Mouse (Mus musculus) hindbrain, embryonic 10.5 days (tissue): ENCODE measurements around the gene Pik3c2b. TPM values are rescaled to one million over a fixed set of nuclear protein-coding genes. Genes with fewer than 3 reads are reported as not detected.

Source experiments
- DNase-seq: peaks from one replicate; pipeline ENCODE4 v3.0.0-alpha.2; 2017; ENCODE audit warnings: low spot score
- H3K27ac ChIP-seq: fragments of 300-500 bp; sonication (generic); 2 replicates; pipeline ENCODE4 v1.5.1; 2016; ENCODE audit warnings: mild to moderate bottlenecking, moderate library complexity
- H3K27me3 ChIP-seq: fragments of 300-500 bp; sonication (generic); 2 replicates; pipeline ENCODE4 v1.6.1; 2016; ENCODE audit warnings: mild to moderate bottlenecking; ENCODE audit not compliant: poor library complexity, insufficient read depth, severe bottlenecking
- H3K36me3 ChIP-seq: fragments of 300-500 bp; sonication (generic); 2 replicates; pipeline ENCODE4 v1.6.1; 2016; ENCODE audit warnings: mild to moderate bottlenecking, moderate library complexity
- H3K4me1 ChIP-seq: fragments of 300-500 bp; sonication (generic); replicated peaks from 2 replicates; pipeline ENCODE4 v1.6.1; 2016; ENCODE audit warnings: mild to moderate bottlenecking
- H3K4me3 ChIP-seq: fragments of 300-500 bp; sonication (generic); 2 replicates; pipeline ENCODE4 v1.5.1; 2016; ENCODE audit warnings: mild to moderate bottlenecking, moderate library complexity
- H3K9me3 ChIP-seq: fragments of 300-500 bp; sonication (generic); 2 replicates; pipeline ENCODE4 v1.6.1; 2016; ENCODE audit warnings: mild to moderate bottlenecking, moderate library complexity
- WGBS: fragments of 180-500 bp; shearing (Covaris S2); methylation state at CpG from one replicate; pipeline ENCODE4 v1.1.7; 2016; 5-methylcytosine and 5-hydroxymethylcytosine counted together
- polyA plus RNA-seq: library from polyadenylated mRNA; unstranded; fragments of >200 nt; fragmentation: Nextera tagmentation; extraction: Ambion mirVana; gene quantifications from 2 replicates; pipeline ENCODE4 v1.2.1, GENCODE M21; 2016

The Pik3c2b gene
- polyA plus RNA-seq, 1 experiment from 2014 or later: 20.8 TPM

DNA sequence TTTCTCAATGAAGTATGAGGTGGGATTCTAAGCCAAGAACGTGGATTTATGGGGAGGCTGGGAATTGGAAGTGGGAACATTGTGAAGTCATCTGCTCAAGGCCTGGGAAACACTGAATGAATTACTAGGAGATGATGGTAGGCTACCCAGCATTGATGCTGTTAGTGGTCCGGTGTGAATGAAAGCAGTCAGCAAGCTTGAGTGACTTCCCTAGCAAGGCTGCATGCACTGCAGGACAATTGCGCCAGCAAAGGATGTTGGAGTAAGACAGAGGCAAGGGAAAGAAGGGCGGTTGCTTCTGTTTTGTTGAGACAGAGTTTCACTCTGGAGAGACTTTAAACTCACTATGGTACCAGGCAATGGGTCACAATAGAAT lies 80.9 kb downstream of the Pik3c2b start:
- H3K9me3 ChIP-seq: no peaks in the 10 kb centered on the region
- no peaks in the 10 kb centered on the region for H3K36me3 ChIP-seq
- peak overlapping the region; percentile 20; the same call in 1 of the 2 replicates for H3K27ac ChIP-seq
- no peaks in the 10 kb centered on the region for H3K27me3 ChIP-seq
- no peak for DNase-seq
- H3K4me3 ChIP-seq: no peak overlapping the region
- H3K4me1 ChIP-seq: peaks cover 22% of the 10 kb centered on the region
- 61% methylated on average over 4 of the region's 4 CpGs for WGBS

DNA sequence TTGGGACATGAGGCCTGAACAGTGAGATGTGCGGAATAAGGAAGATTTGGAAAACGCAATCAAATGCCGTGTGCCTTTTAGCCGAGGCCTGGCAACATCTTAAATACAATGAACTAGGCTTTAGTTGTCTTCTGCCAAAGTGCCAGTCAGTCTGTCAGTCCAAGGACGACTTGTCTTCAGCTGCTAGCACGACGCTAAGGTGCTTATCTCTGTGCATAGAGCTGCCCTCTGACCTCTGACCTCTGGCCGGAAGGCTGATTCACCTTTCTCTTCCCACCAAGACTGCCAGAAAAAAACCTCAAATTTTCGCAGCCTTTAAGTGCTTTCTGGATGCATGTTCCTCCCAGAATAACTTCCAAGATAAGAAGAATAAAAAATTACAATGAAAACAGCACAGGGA lies 81.9 kb downstream of the Pik3c2b start:
- Histone ChIP-seq H3K9me3 (no peaks in the 10 kb centered on the region), H3K27me3 (no peaks in the 10 kb centered on the region), H3K4me3 (no peak overlapping the region), H3K27ac (no peak overlapping the region), H3K36me3 (no peaks in the 10 kb centered on the region), H3K4me1 (peaks cover 23% of the 10 kb centered on the region)
- 63% methylated on average over 9 of the region's 9 CpGs for WGBS
- DNase-seq: no peak

DNA sequence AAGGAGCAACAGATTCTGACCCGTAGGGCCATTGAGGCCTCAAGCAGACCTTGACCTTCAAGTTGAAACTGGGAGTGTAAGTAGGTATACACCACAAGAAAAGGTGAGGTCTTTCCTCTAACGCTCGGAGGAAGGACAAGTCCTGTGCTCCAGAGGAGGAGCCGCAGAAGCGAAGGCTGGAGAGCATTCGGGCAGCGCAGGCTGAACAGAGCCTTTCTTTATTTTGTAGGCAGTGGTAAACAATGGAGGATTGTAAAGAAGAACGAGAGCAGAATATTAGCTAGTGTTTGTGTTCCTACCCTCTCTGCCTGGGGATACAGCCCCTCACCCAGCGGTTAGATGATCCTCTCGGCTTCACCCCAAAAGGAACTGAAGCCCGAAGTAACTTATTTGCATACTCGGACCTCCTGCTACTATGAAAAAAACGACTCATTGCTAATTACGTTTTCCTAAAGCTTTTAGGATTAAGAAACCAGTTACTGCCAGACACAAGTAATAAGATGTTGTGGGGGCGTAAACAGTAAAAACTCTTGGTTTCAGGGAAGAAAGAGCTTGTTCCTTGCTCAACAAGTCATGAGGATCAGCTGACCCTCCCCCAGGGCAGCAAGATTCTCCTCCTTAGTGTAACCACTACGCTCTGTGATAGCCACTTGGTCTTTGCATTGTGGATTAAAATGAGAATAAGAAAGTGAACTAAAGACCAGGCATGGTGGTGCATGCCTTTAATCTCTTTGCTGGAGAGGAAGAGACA lies 84.2 kb downstream of the Pik3c2b start:
- peak overlapping the region; percentile 98 for H3K27ac ChIP-seq
- peak; percentile 36 for DNase-seq
- no peaks in the 10 kb centered on the region for H3K9me3 ChIP-seq
- H3K4me3 ChIP-seq: peak overlapping the region; percentile 94
- H3K36me3 ChIP-seq: peaks cover 20% of the 10 kb centered on the region
- WGBS: 16% methylated on average over 16 of the region's 16 CpGs
- H3K27me3 ChIP-seq: no peaks in the 10 kb centered on the region
- H3K4me1 ChIP-seq: peaks cover 46% of the 10 kb centered on the region

DNA sequence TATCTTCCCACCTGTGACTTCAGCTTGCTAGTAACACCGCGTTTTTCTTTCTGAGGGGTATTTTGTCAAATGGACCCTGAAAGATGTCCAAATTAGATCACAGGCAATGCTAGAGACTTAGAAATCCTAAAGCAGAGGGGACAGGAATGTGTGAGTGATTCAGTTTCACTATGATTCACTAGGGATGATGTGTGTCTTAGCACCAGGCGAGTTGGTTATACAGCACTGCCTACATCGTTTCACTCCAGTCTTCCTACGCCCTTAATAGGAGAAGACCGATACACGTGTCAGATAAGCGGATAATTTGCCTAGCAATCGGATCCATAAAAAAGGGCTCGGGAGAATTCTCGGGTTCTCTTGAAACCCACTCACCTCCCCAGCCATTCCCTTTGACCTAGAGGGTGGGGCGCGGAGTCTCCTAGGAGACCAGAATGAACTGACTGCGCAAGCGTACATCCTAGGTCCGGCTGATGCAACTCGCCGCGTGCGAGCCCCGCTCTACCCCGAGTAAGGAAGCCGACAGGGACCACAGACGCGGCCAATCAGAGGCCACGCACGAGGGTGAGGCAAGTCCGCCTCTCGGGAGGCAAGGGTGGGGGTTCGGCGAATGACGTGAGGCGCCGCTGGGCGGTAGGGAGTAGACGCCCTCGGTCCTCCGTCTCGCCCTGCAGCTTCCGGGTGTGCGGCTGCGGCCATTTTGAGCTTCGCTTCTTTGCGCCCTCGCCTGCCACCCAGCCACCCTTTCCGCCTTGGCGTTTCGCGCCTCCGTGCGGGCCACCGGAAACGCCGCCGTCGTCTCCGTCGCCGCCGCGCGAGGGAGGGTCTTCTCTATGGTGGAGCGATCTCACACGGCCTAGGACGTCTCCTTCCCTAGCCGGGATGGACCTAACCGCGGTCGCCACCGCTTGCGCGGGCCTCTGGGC lies 85.4 kb downstream of the Pik3c2b start, which contains the start of gene Ppp1r15b:
Gene Ppp1r15b (plus strand): TSS at position 506 of the 923 bp plus-strand sequence.
- peak within 1 kb of the TSS; percentile 94 for H3K4me3 ChIP-seq
- H3K27ac ChIP-seq: peak within 1 kb of the TSS; percentile 98
- peaks cover 59% of the 10 kb centered on the region for H3K4me1 ChIP-seq
- WGBS: 1% methylated on average over 72 of the region's 72 CpGs
- no peaks in the 10 kb centered on the region for H3K27me3 ChIP-seq
- H3K9me3 ChIP-seq: no peaks in the 10 kb centered on the region
- peak; percentile 99 for DNase-seq
- H3K36me3 ChIP-seq: peaks cover 32% of the 10 kb centered on the region

DNA sequence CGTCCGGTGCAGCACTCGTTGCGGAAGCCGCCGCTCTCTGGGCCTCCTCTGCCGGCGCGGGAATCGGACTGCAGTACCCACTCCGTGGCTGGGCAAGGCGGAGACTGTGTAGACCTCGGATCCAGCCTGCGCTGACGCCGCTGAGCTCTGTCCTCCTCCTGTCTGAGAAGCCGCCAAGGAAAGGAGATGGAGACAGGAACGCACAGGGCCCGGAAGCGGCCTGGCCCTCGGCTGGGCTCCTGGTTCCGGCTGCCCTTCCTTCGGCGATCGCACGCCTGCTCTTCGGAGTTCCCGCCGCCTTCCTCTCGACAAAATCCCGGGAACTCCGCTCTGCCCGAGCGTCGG lies 86.1 kb downstream of the Pik3c2b start:
- WGBS: under 1% methylated on average over 35 of the region's 35 CpGs
- peaks cover 64% of the 10 kb centered on the region for H3K4me1 ChIP-seq

DNA sequence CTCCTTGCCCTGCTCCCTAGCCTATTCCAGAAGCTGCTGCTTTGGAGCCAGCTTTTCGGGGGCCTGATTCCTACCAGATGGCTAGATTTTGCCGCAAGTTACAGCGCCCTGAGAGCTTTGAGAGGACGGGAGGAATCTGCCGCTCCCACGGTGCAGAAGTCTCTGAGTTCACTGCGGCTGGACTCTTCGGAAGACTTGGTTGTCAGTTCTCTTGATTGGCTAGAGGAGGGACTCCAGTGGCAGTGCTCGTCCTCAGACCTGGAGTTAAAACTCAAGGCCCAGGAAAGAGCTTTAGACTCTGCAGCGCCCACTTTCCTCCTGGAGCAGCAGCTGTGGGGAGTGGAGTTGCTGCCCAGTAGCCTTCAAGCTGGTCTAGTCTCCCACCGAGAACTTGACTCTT lies 86.5 kb downstream of the Pik3c2b start:
- Histone ChIP-seq H3K27ac (peak overlapping the region; percentile 98), H3K36me3 (peaks cover 43% of the 10 kb centered on the region), H3K9me3 (no peaks in the 10 kb centered on the region), H3K4me3 (peak overlapping the region; percentile 94), H3K4me1 (peaks cover 64% of the 10 kb centered on the region), H3K27me3 (no peaks in the 10 kb centered on the region)
- peak; percentile 25 for DNase-seq
- 0% methylated on average over 11 of the region's 11 CpGs for WGBS

More for the DNA sequence above, 86.1 kb downstream of the Pik3c2b start:
- no peak for DNase-seq
- Histone ChIP-seq H3K27me3 (no peaks in the 10 kb centered on the region), H3K4me3 (peak overlapping the region; percentile 94), H3K9me3 (no peaks in the 10 kb centered on the region), H3K27ac (peak overlapping the region; percentile 98), H3K36me3 (peaks cover 39% of the 10 kb centered on the region)

DNA sequence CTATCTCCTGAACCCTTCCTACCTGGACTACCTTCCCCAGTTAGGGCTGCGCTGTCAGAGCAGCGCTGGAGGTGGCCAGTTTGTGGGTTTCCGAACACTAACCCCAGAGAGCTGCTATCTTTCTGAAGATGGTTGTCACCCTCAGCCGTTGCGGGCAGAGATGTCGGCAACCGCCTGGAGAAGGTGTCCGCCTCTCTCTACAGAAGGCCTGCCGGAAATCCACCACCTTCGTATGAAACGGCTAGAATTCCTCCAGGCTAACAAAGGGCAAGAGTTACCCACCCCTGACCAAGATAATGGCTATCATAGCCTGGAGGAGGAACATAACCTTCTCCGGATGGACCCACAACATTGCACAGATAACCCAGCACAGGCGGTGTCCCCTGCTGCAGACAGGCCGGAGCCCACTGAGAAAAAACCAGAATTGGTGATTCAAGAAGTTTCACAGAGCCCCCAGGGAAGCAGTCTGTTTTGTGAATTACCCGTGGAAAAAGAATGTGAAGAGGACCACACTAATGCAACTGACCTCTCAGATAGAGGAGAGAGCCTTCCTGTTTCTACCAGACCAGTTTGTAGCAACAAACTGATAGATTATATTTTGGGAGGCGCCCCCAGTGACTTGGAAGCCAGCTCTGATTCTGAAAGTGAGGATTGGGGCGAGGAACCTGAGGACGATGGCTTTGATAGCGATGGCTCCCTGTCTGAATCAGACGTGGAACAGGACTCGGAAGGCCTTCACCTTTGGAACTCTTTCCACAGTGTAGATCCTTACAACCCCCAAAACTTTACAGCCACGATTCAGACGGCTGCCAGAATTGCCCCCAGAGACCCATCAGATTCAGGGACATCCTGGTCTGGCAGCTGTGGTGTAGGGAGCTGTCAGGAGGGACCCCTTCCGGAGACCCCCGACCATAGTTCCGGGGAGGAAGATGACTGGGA lies 87.2 kb downstream of the Pik3c2b start:
- Histone ChIP-seq H3K27me3 (no peaks in the 10 kb centered on the region), H3K4me3 (peak overlapping the region; percentile 94), H3K27ac (peak overlapping the region; percentile 98), H3K4me1 (peaks cover 61% of the 10 kb centered on the region), H3K9me3 (no peaks in the 10 kb centered on the region), H3K36me3 (peaks cover 50% of the 10 kb centered on the region)
- no peak for DNase-seq
- 19% methylated on average over 26 of the region's 26 CpGs for WGBS

DNA sequence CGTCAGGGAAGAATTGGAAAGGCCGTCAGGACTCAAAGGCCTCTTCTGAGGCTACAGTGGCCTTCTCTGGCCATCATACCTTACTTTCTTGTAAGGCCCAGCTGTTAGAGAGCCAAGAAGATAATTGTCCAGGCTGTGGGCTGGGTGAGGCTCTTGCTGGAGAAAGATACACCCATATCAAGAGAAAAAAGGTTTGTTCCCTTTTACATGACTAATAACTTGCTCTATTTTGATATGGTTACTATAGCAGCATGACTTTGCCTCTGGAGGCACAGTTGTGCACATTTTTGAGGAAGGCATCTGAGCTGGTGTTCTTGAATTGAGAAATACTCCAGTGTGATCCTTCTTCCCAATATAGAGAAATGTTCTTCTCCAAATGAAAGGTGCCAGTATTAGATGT lies 88.0 kb downstream of the Pik3c2b start:
- Histone ChIP-seq H3K4me1 (peaks cover 61% of the 10 kb centered on the region), H3K27ac (peak overlapping the region; percentile 98; the same call in 1 of the 2 replicates), H3K4me3 (peak overlapping the region; percentile 94), H3K27me3 (no peaks in the 10 kb centered on the region), H3K9me3 (no peaks in the 10 kb centered on the region), H3K36me3 (peaks cover 58% of the 10 kb centered on the region)
- 25% methylated on average over 2 of the region's 2 CpGs for WGBS
- DNase-seq: no peak

DNA sequence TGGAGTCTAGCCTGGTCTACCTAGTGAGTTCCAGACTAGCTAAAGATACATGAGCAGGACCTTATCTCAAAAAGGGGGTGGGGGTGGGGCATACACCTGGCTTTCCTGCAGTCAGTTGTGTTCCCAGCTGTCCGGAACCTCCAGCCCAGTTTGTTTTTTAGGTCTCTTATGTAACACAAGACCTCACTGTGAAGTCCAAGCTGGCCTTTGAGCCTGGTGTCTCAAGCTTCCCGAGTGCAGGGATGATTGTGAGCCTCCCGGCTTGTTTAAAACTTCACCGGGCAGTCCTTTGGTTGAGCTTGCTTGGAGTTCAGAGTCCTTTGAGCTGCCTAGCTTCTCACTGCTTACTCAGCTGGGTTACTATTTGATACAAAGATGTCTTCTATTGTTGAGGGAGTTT lies 88.6 kb downstream of the Pik3c2b start:
- no peaks in the 10 kb centered on the region for H3K9me3 ChIP-seq
- no peaks in the 10 kb centered on the region for H3K27me3 ChIP-seq
- 32% methylated on average over 4 of the region's 4 CpGs for WGBS
- no peak overlapping the region for H3K27ac ChIP-seq
- DNase-seq: no peak
- H3K36me3 ChIP-seq: peaks cover 64% of the 10 kb centered on the region
- peak overlapping the region; percentile 94 for H3K4me3 ChIP-seq
- peaks cover 60% of the 10 kb centered on the region for H3K4me1 ChIP-seq

DNA sequence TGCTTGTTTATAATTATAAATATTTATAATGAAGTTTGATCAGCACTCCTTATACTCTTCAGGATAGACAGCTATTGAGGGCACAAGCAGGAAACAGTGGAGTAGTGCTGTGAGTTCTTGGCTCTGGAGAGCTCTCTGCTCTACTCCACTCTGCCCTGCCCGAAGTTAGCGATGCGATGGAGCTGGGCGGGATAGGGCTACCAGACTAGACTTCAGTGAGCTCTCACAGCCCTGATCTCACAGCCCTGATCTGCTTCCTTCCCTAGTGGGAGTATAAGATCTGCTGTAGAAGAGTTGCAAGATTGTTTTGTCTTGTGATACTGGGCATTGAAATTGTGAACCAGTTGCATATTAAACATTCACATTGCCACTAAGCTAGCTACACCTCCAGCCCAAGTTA lies 89.4 kb downstream of the Pik3c2b start:
- 64% methylated on average over 4 of the region's 4 CpGs for WGBS
- DNase-seq: no peak
- Histone ChIP-seq H3K4me1 (peaks cover 52% of the 10 kb centered on the region), H3K9me3 (no peaks in the 10 kb centered on the region), H3K27ac (no peak overlapping the region), H3K36me3 (peaks cover 72% of the 10 kb centered on the region), H3K27me3 (no peaks in the 10 kb centered on the region), H3K4me3 (peak overlapping the region; percentile 94)

DNA sequence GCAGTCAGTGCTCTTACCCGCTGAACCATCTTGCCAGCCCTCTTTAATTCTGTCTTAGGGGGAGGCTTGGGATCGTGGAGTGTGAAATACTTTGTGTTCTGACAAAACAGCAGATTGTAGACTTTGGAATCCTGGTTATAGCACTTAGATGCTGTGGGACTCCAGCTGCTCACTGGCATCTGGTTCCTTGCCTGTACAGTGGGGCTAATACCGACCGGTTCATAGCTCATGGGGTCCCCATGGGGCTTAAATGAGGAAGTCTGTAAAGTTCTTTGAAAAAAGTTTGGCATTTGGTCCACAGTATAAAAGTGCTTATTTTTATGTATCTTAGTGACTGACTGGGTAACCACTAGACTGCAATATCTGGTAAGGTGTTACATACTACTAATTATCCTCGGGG lies 90.3 kb downstream of the Pik3c2b start:
- Histone ChIP-seq H3K36me3 (peaks cover 82% of the 10 kb centered on the region), H3K9me3 (no peaks in the 10 kb centered on the region), H3K27me3 (no peaks in the 10 kb centered on the region), H3K4me1 (peaks cover 43% of the 10 kb centered on the region), H3K27ac (no peak overlapping the region), H3K4me3 (peak overlapping the region; percentile 94)
- no peak for DNase-seq
- WGBS: 82% methylated on average over 5 of the region's 5 CpGs

DNA sequence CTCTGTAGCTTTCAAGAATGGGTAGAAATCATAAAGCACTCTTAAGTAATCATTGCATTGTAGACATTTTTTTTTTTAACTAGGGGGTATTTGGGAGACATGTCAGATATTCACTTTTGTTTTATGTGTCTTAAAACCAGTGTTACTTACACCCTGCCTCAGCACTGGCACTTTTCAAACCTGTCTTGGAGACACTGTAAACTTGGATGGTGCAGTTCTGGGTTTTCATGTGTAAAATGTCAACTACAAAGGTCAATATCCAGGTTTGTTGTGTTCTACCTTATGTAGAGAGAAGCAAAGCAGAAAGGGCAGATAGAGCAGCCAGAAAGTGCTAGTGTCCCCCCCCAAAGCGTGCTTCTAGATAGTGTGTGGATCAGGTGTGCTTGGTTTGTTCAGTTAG lies 92.9 kb downstream of the Pik3c2b start:
- peaks cover 88% of the 10 kb centered on the region for H3K36me3 ChIP-seq
- no peaks in the 10 kb centered on the region for H3K27me3 ChIP-seq
- H3K9me3 ChIP-seq: no peaks in the 10 kb centered on the region
- DNase-seq: no peak
- H3K4me1 ChIP-seq: peaks cover 30% of the 10 kb centered on the region
- H3K4me3 ChIP-seq: no peak overlapping the region
- 88% methylated on average over 1 of the region's 1 CpGs for WGBS
- no peak overlapping the region for H3K27ac ChIP-seq
